Mouse (Mus musculus) olfactory bulb, adult 2 months (tissue): Measurements from ENCODE around the gene Acbd4.

ENCODE experiments used
- CTCF ChIP-seq: fragments of 200-500 bp; IDR thresholded peaks from 2 replicates; pipeline ENCODE4 v1.5.1; 2012; ENCODE audit warnings: low read depth, mild to moderate bottlenecking, low read length, moderate library complexity; ENCODE audit not compliant: insufficient read depth
- POLR2A ChIP-seq: fragments of 200-500 bp; IDR thresholded peaks from 2 replicates; pipeline ENCODE4 v1.6.1; 2012; ENCODE audit warnings: mild to moderate bottlenecking, low read depth, low read length, moderate library complexity; ENCODE audit not compliant: insufficient read depth

DNA sequence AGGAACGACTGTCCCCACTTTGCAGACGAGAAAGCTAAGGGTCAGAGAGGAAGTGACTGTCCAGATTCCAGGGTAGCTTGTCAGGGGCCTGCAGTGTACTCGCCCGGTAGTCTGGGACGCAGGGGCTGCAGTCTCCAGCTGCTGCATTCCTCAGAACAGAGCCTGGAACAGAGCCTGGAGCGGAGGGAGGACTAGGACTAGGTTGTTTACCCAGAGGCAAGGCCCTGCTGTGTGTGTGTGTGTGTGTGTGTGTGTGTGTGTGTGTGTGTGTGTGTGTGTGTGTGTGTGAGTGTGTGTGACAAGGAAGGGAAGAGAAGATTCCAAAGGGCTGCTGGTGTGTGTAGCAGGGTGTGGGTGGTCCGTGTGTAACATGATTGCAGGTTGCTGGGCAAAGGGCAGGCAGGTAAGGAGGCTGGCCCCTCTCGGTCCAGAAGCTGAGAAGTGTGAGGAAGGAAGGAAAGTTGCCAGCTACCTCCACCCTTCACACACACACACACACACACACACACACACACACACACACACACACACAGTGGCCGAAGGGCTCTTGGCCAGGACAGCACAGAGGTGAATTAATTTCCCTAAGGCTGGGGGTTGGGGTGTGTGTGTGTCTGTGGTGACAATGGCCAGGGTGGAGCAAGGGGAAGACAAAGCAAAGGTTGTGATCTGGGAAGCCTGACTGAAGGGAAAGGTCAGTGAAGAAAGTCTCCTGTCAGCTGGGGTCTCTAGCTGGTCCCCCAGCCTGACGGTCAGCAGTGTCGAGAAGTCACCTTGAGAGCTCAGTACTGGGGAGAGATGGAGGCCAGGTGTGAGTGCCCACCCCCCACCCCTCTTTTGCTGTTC lies 39.8 kb downstream of the Acbd4 start:
- TF ChIP-seq CTCF, result no peak
- TF ChIP-seq POLR2A, result no peak
